Mouse (Mus musculus) gastrocnemius, adult 2 months (tissue): Measurements from ENCODE around the gene Plcb3. TPM values are rescaled to one million over a fixed set of nuclear protein-coding genes. Genes with fewer than 3 reads are reported as not detected.

Experiments
- DNase-seq: peaks from one replicate; pipeline ENCODE4 v3.0.0; 2022
- H3K27ac ChIP-seq: fragments of 200-600 bp; 2 replicates; pipeline ENCODE4 v1.8.1; 2022; ENCODE audit warnings: mild to moderate bottlenecking
- H3K4me3 ChIP-seq: fragments of 200-600 bp; 2 replicates; pipeline ENCODE4 v1.8.1; 2022; ENCODE audit warnings: mild to moderate bottlenecking, moderate library complexity
- CTCF ChIP-seq: fragments of 200-600 bp; IDR thresholded peaks from 2 replicates; pipeline ENCODE4 v1.8.1; 2022; ENCODE audit warnings: antibody characterized with exemption, mild to moderate bottlenecking, moderate library complexity
- intact Hi-C: fragments of 180-260 bp; cut with DNase I; formaldehyde crosslinking; loops from one replicate; pipeline ENCODE4 v1.15.1; 2025
- total RNA-seq, 2 experiments: library from RNA; stranded (reverse); gene quantifications; 2 replicates each; pipeline ENCODE4 v1.2.3; 2021

Gene Plcb3
- total RNA-seq, 2 experiments from 2014 or later, result 9.1 to 11.0 TPM

DNA sequence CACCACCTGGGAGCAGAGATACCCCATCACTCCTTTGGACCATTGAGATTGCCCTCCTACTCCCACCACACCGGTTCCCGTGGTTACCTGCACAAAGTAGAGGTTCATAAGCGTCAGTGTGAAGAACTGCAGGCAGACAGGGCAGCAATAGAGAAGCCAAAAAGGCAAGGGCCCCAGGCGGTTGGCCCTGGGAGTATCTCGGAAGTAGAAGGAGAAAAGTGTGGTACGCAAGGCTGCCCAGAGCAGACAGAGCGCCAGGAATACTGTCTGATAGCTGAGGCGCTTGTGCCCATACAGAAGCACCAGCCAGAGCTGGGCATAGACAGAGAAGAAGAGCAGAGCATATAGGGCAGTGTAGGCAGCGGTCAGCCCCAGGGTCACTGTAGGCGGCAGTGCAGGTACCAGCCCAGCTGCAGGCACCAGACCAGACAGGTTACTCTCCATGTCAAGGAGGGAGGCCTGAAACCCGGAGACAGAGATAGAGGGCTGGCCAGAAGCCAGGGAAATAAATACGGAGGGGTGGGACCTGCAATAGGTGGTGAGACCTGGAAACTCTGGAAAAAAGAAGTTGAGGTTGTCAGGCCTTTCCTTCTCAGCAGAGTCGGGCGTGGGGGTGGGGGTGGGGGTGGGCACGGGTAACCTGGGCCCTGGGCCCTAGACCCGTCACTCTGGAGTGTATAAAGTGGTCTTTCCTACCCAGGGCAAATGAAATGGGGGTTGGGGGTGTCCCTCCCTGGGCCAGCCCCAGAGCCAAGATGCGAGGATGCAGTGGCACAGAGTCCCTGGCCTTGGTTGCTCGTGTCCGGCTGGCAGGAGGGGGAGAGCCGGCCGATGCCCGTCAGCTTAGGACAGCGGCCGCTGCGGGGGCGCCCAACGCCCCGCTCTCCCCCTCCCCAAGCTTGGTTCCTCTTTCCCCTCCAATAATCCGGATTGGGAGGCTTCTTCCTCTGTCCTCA, 35.6 kb downstream of the Plcb3 start:
- intact Hi-C loops, result no loop called here
- TF ChIP-seq CTCF, result no peak
- peak overlapping the region; percentile 95 for H3K27ac ChIP-seq
- peak overlapping the region; percentile 93 for H3K4me3 ChIP-seq
- no peak for DNase-seq

DNA sequence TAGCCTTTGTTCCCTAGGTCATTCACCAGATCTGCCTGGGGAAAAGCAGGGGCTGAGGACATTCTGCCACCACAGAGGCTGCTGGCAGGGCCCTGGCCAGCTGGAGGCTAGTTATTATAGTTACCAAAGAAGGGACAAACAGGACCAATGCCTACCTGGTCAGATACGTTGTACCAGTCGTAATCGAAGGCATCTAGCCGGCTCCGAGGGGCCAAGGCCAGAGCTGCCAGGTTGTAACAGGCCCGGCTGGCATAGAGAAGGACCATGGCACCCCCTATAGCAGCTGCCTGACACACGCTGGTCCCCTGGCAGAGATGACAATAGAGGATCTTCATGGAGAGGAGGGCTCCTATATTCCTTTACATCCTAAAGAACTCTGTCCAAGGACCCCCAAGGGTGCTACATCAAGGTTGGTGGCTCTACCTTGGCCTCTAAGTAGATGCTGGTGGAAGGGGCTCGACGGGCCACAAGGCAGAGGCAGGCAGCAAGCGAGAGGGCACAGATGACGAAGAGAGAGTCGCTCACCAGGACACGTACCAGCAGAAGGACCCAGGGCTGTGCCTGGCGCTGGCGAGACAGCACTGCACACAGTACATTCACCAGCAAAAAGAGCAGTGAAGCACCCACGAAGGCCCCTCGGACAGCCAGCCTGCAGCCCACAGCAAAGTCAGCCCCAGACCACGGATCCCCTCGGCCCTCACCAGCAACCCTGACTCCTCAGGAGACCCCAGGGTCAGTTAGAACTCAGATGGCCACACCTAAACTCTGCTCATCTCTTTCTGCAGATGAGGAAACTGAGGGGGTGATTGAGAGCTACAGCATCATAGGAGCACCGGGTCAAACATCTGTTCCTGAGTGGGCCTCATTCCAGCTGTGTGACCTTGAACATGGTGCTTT, 36.9 kb downstream of the Plcb3 start:
- no peak for DNase-seq
- no peak overlapping the region for H3K27ac ChIP-seq
- no peak overlapping the region for H3K4me3 ChIP-seq
- intact Hi-C loops, result no loop called here
- TF ChIP-seq CTCF, result no peak

DNA sequence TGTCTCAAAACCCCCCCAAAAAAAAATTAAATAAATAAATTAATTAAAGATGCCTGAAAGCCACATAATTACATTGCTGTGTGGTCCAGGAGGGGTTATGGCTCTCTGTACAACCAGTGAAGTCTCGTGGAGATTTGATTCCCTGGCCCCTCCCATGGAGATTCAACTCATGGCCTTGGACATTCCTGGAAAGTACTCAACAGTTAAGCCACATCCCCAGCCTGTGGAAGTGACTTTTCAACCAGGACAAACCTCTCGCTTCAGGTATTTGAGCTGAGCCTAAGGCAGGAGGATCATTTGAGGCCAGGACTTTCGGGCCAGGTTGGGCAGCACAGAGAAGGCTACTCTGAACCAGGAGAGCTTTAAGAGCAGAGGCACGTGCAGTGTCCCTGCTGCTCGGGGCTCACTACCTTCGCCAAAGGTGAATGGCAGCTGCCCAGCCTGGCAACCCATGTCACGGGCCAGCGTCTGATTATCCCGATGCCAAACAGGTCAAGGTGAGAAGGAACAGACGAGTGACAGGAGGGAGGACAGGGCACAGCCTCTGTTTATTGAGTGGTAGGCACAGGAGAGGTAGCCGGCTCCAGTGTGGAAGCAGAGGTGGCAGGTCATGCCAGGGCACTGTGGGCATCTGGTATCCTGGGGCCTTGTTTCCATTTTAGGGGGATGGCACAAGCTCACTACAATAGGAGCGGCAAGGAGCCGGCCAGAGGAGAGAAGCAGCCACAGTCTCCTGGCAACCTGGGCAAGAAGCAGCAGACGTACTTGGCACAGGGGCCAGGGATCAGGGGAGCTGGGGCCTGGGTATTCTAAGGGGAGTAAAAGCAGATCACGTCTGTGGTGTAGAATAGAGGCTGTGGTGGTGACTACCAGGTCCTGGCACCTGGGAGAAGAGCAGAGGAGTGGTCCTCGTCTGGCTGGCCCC, 38.5 kb downstream of the Plcb3 start:
- DNase-seq, result peak; percentile 41
- Histone ChIP-seq H3K27ac (peak overlapping the region; percentile 48), H3K4me3 (no peak overlapping the region)
- TF ChIP-seq CTCF, result no peak
- intact Hi-C loops, result no loop called here

DNA sequence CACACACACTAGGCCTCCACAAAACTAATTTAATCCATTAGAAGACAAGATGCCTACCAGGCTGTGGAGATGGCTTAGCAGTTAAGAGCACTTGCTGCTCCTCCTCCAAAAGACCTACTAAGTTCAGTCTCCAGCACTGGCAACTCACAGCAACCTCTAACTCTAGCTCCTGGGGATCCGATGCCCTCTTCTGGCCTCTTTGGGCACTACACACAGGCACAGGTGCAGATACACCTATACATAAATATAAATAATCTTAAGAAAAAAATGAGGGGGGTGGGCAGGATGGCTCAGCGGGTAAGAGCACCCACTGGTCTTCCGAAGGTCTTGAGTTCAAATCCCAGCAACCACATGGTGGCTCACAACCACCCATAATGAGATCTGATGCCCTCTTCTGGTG, 40.0 kb downstream of the Plcb3 start:
- no peak overlapping the region for H3K4me3 ChIP-seq
- no peak for DNase-seq
- peak; percentile 51 for TF ChIP-seq CTCF
- no peak overlapping the region for H3K27ac ChIP-seq
- intact Hi-C loops, result no loop called here

DNA sequence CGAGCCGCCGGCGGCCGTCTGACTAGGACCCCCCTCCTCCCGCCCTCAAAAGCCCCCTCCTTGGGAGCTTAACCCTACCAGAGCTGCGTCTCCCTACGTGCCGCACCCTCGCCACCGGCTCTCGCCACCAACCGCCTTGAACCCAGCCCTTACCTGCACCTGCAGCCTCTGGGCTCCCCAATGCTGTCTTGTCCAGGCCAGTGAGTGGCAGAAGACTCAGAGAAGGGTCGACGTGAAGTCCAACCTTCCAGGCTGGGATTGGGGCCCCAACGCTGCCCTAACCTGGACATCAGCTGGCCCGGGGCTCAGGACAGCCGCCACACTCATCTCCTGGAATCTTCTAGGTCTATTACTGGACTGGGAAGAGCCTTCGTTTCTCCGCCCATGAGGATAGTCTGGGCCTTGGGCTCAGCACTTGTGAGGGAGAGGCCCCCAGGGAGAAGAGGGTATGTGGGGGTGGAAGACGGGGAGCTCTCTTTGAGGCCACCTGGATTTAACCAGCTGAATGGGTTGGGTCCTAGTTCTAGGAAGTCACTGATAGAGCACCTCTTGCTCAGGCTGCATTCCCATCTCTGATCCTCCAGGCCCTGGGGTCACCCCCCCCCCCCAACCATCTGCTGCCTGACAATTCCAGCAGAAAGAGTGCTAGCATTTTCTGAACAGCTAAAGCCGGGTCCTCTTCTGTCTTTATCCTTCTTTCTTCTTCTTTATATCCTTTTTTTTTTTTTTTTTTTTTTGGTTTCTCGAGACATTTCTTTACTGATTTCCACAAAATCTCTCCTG, 41.9 kb downstream of the Plcb3 start, which contains the start of gene Kcnk4:
Gene Kcnk4, minus strand, starts transcription at position 321 of the 783 bp plus-strand sequence.
- H3K4me3 ChIP-seq, result peak within 1 kb of the TSS; percentile 72

DNA sequence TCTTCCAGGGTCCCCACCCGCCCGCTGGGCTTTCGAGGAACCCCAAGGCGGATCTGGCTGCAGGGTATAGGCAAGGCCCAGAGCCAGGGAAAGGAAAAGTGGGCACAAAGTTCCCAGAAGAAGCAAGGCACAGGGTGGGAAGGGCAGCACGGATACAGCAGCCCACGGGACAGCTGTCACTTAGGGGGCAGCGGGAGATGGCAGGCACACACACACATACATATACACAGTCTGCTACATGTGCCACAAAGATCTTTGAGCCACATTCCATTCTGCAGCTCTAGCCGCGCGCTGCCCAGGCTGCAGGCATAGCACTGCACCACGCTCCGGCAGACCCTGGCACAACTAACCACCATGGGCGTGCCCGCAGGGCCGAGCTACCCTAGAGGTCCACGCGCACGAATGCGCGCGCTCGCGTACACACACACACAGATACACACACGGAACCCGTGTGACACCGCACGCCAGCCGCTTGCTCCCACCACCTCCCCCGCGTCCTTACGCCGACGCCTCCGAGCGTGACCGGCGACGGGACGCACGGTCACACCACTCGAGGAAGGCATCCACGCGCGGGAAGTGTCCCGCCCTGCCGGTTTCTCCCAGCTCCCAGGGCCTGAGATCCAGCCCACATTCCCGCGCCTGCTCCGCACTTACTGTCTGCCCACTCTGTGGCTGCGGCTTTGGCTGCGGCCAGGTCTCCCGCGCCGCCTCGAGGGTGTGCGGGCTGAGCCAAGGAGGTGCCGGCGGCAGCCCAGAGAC, 42.7 kb downstream of the Plcb3 start:
- Histone ChIP-seq H3K27ac (no peak overlapping the region), H3K4me3 (peak overlapping the region; percentile 72)
- no peak for TF ChIP-seq CTCF
- intact Hi-C loops, result no loop called here
- DNase-seq, result peak; percentile 52

More for the DNA sequence above, 41.9 kb downstream of the Plcb3 start, which contains the start of gene Kcnk4:
- TF ChIP-seq CTCF, result no peak
- no peak within 1 kb of the TSS for H3K27ac ChIP-seq
- DNase-seq, result no peak
- intact Hi-C loops, result no loop called here

DNA sequence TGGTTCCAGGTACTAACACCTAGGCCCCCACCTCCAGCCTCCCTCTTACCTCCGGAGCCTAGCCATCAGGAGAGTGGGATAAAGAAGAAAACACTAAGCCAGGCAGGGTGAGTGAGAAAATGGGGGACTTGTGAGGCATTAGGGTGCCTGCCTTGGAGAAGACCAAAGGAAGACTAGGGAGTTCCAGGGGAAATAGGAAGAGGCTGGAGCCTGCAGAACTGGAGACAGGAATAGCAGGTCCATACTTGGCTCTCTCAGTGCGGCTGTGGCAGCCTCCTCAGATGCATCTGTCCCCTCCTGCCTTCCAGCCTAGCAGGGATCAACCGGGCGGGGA, 43.2 kb downstream of the Plcb3 start:
- DNase-seq, result no peak
- no peak overlapping the region for H3K27ac ChIP-seq
- H3K4me3 ChIP-seq, result peak overlapping the region; percentile 72; the same call in 1 of the 2 replicates
- TF ChIP-seq CTCF, result no peak
- intact Hi-C loops, result no loop called here

DNA sequence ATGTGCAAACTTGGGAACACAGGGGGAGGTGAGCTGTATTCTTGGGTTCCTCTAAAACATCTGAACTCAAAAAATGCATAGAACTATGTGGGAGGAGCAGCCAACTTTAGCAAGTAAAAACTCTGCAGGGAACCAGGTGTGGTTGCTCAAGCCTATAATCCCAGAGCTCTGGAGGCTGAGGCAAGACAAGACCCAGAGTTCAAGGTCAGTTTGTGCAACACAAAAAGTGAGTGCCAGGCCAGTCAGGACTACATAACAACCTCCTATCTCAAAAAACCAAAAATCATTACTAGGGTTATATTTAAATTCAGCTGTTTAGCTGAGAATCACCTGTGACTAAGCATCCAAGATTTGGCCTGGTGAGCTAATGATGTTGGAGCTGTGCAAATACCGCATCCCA, 44.3 kb downstream of the Plcb3 start:
- Histone ChIP-seq H3K4me3 (no peak overlapping the region), H3K27ac (no peak overlapping the region)
- TF ChIP-seq CTCF, result no peak
- no peak for DNase-seq
- intact Hi-C loops, result no loop called here

DNA sequence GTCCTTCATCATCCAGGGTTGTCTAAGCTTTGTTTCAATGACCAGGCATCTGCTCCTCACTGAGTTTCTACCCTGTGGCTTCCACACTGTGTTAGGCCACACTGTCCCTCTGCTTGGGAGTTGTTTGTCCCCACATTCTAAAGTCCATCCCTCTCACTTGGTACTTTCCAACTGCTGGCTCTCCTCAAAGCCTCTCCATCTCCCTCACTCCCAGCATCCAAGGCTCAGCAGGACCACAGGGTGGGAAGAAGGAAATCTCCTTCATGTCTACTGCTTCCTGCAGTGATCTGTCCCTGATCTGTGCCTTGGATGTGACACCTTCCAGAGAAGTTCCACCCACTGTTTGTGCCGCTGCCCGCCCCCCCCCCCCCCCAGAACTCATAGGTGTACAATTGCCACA, 45.3 kb downstream of the Plcb3 start:
- Histone ChIP-seq H3K27ac (no peak overlapping the region), H3K4me3 (no peak overlapping the region)
- intact Hi-C loops, result no loop called here
- DNase-seq, result no peak
- TF ChIP-seq CTCF, result no peak

DNA sequence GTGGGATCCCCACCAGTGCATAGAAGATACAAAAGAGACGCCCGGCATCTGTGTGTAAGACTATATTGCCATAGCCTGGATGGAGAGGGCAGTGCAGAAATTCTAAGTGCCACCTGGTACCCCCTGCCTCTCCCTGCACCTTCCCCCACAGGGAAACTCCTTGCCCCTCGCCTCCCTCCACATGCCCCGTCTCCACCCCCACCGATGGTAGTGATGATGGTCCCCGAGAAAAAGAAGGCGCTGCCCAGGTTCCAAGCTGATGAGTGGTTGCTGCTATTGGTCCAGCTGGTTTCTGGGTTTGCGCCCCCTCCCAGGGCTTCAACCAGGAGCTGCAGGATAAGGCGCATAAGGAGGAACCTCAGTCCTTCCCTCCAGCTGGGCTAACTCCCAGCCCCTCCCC, 48.2 kb downstream of the Plcb3 start:
- no peak overlapping the region for H3K4me3 ChIP-seq
- H3K27ac ChIP-seq, result no peak overlapping the region
- no peak for TF ChIP-seq CTCF
- intact Hi-C loops, result no loop called here
- DNase-seq, result no peak
